Mouse (Mus musculus): ENCODE data around the gene Fpr1.
A peak's percentile ranks its signal among the peaks of the same experiment; 100 is the strongest.

DNA sequence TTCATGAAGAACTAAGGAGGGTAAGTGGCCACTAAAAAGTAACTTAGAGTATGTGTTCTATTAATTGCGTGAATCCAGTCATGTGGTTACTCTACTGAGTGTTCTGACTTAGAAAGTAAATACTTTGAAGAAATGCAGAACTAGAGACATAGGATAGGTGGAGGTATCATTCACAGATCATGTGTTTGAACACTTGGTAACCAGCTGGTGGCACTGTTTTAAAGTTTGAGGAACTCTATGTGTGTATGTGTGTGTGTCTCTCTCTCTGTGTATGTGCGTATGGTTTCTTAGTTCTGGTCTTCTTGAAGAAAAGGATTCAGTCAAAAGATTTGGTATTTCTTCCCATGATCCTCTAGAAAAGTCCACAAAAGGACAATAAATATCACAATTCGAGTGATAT is 23.6 kb downstream of the Fpr1 start:
- TF ChIP-seq GATA1 (IDR thresholded peaks at IDR 0.05; ENCODE audit: low read depth, low read length) (no peak), MAX (IDR thresholded peaks at IDR 0.05; ENCODE audit: low read length) (0 out of 2 replicates have a peak, but pooled peaks have one; percentile 39), CTCF (IDR thresholded peaks at IDR 0.05 in 2 of 3, conservative IDR thresholded peaks at IDR 0.05 in 1 of 3; ENCODE audit: control insufficient read depth in 1 of 3, insufficient read depth in 1 of 3, low read depth in 2 of 3, low read length in 3 of 3, poor library complexity in 1 of 3, severe bottlenecking in 1 of 3) (peak in 1 of 3 experiments; percentile 64; a peak in 2 of 6 replicates), ZMIZ1 (IDR thresholded peaks at IDR 0.05; ENCODE audit: low read depth, low read length) (no peak), RCOR1 (IDR thresholded peaks at IDR 0.05; ENCODE audit: low read depth, low read length) (no peak), TBP (IDR thresholded peaks at IDR 0.05; ENCODE audit: low read depth, low read length) (no peak), ZC3H11A (IDR thresholded peaks at IDR 0.05; ENCODE audit: low read depth, low read length) (no peak), POLR2A (IDR thresholded peaks at IDR 0.05; ENCODE audit: control insufficient read depth in 1 of 2, insufficient read depth in 1 of 2, low read depth in 1 of 2, low read length in 2 of 2, poor library complexity in 1 of 2) (no peak), BHLHE40 (IDR thresholded peaks at IDR 0.05; ENCODE audit: borderline replicate concordance, low read depth, low read length) (no peak)
